Mouse (Mus musculus) myocyte (in vitro differentiated cells): Measurements from ENCODE around the gene Sez6.

Experiments used
- E2F4 ChIP-seq: IDR thresholded peaks from one replicate; pipeline ENCODE4 v1.6.1; 2011; ENCODE audit warnings: mild to moderate bottlenecking, control low read depth, moderate library complexity; ENCODE audit not compliant: insufficient read depth
- MAX ChIP-seq: IDR thresholded peaks from one replicate; pipeline ENCODE4 v1.6.1; 2011; ENCODE audit warnings: low read depth, mild to moderate bottlenecking, control low read depth
- MYOD1 ChIP-seq, 3 experiments: IDR thresholded peaks; one replicate each; pipeline ENCODE4 v1.6.1; 2011; ENCODE audit warnings: control low read depth in 2 of 3, low read depth in 2 of 3, mild to moderate bottlenecking in 2 of 3, moderate library complexity in 1 of 3; ENCODE audit not compliant: insufficient read length in 2 of 3, control insufficient read depth in 1 of 3
- POLR2A ChIP-seq: IDR thresholded peaks from one replicate; pipeline ENCODE4 v1.6.1; 2011; ENCODE audit warnings: low read depth, mild to moderate bottlenecking, control low read depth, moderate library complexity; ENCODE audit not compliant: insufficient read length
- USF1 ChIP-seq: IDR thresholded peaks from one replicate; pipeline ENCODE4 v1.6.1; 2011; ENCODE audit warnings: low read depth, mild to moderate bottlenecking, control low read depth, moderate library complexity

GRCm38 (mm10) chr11:77923285-77923684 lies 7.3 kb upstream of the Sez6 start:
- TF ChIP-seq MAX = no peak
- TF ChIP-seq USF1 = no peak
- no peak for TF ChIP-seq E2F4
- no peak for TF ChIP-seq POLR2A
- TF ChIP-seq MYOD1 (IDR thresholded peaks at IDR 0.05; ENCODE audit: control insufficient read depth in 1 of 3, insufficient read length in 2 of 3, low read depth in 2 of 3) = no peak
